Mouse (Mus musculus) bone marrow macrophage, adult 2 months (primary cell): Measurements from ENCODE around the gene BB287469.
"Not testable (repeated sequence)": the region's sequence is repeated elsewhere in the genome, so short reads cannot be mapped to it uniquely, and the experiment has no call there.

Experiments used
- CTCF ChIP-seq: IDR thresholded peaks from 2 replicates; pipeline ENCODE4 v1.5.1; 2012; ENCODE audit warnings: low read depth, mild to moderate bottlenecking, low read length, moderate library complexity
- POLR2A ChIP-seq: IDR thresholded peaks from 2 replicates; pipeline ENCODE4 v1.6.1; 2012; ENCODE audit warnings: mild to moderate bottlenecking, low read depth, low read length, borderline replicate concordance

- TF ChIP-seq CTCF, POLR2A: not testable (repeated sequence)
These were observed 25.9 kb downstream of the BB287469 start, which contains the start of gene Gm2001 for GRCm38 (mm10) chr12:87842239-87842638.
